Mouse (Mus musculus) B cell, adult 62 days (primary cell): Measurements from ENCODE around the gene Pop4. TPM values are rescaled to one million over a fixed set of nuclear protein-coding genes. Genes with fewer than 3 reads are reported as not detected.

Experiments
- total RNA-seq: library from RNA; stranded (reverse); gene quantifications from 4 replicates; pipeline ENCODE4 v1.2.4, GENCODE M21; 2023

Gene Pop4
- total RNA-seq: 75.1 to 92.3 TPM (median 84.3 TPM) in 4 replicates

DNA sequence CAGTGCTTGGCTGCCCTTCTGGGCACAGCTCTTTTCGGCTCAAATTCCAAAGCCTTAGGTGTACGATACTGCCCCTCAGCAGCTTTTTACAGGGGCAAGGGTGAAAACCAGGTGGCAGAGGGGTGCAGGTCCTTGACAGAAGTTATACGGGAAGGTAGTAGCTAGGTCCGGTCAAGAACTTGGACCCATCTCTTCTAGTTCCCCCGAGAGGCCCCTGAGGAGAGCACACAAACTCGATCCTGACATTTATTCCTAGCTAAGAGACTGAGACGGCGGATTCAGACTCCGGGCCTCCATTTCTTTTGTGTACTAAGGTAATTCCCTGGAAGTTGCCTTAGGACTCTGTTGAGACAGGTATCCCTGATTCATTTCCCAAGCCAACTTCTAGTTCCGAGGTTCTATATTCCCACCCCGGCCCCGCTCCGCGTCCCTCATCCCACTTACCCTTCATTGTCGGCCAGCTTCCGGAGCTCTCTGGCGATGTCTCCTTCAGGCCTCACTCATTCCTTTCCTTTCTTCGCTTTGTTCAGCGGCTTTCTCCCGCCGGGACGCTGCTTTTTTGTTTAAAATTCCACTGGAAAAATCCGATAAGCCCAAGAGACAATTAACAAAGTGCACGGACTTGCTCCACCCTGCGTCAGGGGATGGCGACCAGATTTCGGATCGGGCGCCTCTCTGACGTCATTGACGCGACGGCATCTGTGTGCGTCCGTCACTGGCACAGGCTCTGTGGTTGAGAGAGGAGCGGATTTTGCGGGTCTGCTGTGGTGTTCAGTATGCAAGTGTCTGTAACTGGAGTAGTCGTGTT lies at the start of gene Pop4:
Pop4 (minus strand) TSS at position 721 of the 808 bp plus-strand sequence.

GRCm38 (mm10) chr7:38227900-38228298 lies 43.3 kb downstream of the Pop4 start, which contains the start of gene Plekhf1:
Plekhf1 (minus strand) TSS chr7:38228016.

Other genes starting within 250 kb of the Pop4 start
- 33.0 to 43.1 TPM (median 33.9 TPM) in 4 replicates for gene Uri1, start 247.9 kb downstream of the Pop4 start, total RNA-seq
- gene Ccne1, start 163.9 kb downstream of the Pop4 start, total RNA-seq: 1.7 to 2.7 TPM (median 2.4 TPM) in 4 replicates
- 9.3 to 12.8 TPM (median 11.1 TPM) in 4 replicates for gene 1600014C10Rik, start 88.2 kb downstream of the Pop4 start, total RNA-seq
- gene Plekhf1, start 43.4 kb downstream of the Pop4 start, total RNA-seq: 0.09 to 0.27 TPM in 2 of 4 replicates, not detected in the others